ENCODE assay signal across 20 mouse cellular contexts in the genomic region with DNA sequence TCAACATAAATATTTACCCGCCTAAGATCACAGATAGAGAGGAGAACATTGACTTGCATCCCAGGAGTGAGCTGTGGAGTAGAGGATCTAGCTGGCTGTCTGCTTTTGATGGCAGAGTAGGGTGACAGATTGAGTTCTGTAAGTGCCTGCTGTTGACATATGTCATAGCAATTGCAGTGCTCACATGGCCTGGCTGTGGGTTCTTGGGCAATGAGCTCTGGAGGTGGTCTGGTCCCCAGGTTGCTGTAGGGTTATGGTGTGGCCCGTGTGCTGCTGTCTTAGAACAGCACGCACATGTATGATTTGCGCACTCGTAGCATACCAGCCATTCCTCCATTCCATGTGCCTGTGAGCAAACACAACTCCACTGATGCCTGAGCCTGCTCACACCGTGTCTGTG.
DNase-seq lines count a peak whose midpoint lies in the region; ATAC-seq and TF ChIP-seq lines count a peak whose summit lies in the region.
"Had no signal": no experiment of that assay in that cellular context is flagged by ENCODE, and none has a peak within 500 bp of the region (broad histone marks: within the 10 kb centered on the region; RNA-seq: fewer than 3 reads in every experiment).

No protein-coding gene starts in this region.

- H3K27me3 ChIP-seq in forebrain, embryonic 12.5 days, result no peaks in the 10 kb centered on the region
- no peaks in the 10 kb centered on the region for H3K27me3 ChIP-seq in forebrain, embryonic 10.5 days (ENCODE audit: poor library complexity, severe bottlenecking)
- H3K27me3 ChIP-seq in hindbrain, embryonic 16.5 days (replicated peaks; ENCODE audit: control insufficient read depth, insufficient read depth, low read length), result no peaks in the 10 kb centered on the region
- H3K27me3 ChIP-seq in hindbrain, embryonic 10.5 days (ENCODE audit: insufficient read depth, poor library complexity, severe bottlenecking), result no peaks in the 10 kb centered on the region
- no peaks in the 10 kb centered on the region for H3K27me3 ChIP-seq in lung, embryonic 14.5 days (ENCODE audit: insufficient read depth, low read length)
- H3K27me3 ChIP-seq in forebrain, embryonic 15.5 days, result no peaks in the 10 kb centered on the region
- H3K27me3 ChIP-seq: heart, embryonic 15.5 days; liver, embryonic 15.5 days had no signal

- H3K9me3 ChIP-seq in forebrain, embryonic 12.5 days, result no peaks in the 10 kb centered on the region
- H3K9me3 ChIP-seq in forebrain, embryonic 10.5 days, result no peaks in the 10 kb centered on the region
- H3K9me3 ChIP-seq in hindbrain, embryonic 16.5 days (ENCODE audit: control insufficient read depth, low read length), result no peaks in the 10 kb centered on the region
- H3K9me3 ChIP-seq in hindbrain, embryonic 10.5 days, result no peaks in the 10 kb centered on the region
- H3K9me3 ChIP-seq in lung, embryonic 14.5 days (ENCODE audit: low read depth, low read length), result no peaks in the 10 kb centered on the region
- no peaks in the 10 kb centered on the region for H3K9me3 ChIP-seq in forebrain, embryonic 15.5 days
- H3K9me3 ChIP-seq: heart, embryonic 15.5 days; liver, embryonic 15.5 days had no signal

- no peak overlapping the region for H3K9ac ChIP-seq in forebrain, embryonic 12.5 days
- no peak overlapping the region for H3K9ac ChIP-seq in hindbrain, embryonic 16.5 days (ENCODE audit: low read depth, low read length)
- no peak overlapping the region for H3K9ac ChIP-seq in lung, embryonic 14.5 days
- H3K9ac ChIP-seq in forebrain, embryonic 15.5 days (replicated peaks), result no peak overlapping the region
- H3K9ac ChIP-seq: heart, embryonic 15.5 days; liver, embryonic 15.5 days had no signal

- TF ChIP-seq CTCF in lung, embryonic 14.5 days (IDR thresholded peaks at IDR 0.05; ENCODE audit: low read depth), result no peak

- ATAC-seq in forebrain, embryonic 12.5 days (ENCODE audit: low FRiP score), result 0 out of 2 replicates have a peak, but pooled peaks have one; percentile 30
- 0 out of 2 replicates have a peak, but pooled peaks have one; percentile 12 for ATAC-seq in hindbrain, embryonic 16.5 days
- ATAC-seq in lung, embryonic 14.5 days (ENCODE audit: insufficient read depth), result peak; percentile 22; the same call in 1 of the 2 replicates
- peak; percentile 20; the same call in 1 of the 2 replicates for ATAC-seq in forebrain, embryonic 15.5 days (replicated peaks)

- WGBS in forebrain, embryonic 12.5 days, result 93% methylated on average over 6 of the region's 6 CpGs
- 92% methylated on average over 6 of the region's 6 CpGs for WGBS in forebrain, embryonic 10.5 days
- 85% methylated on average over 6 of the region's 6 CpGs for whole genome bisulfite sequencing in hindbrain, embryonic 16.5 days
- WGBS in hindbrain, embryonic 10.5 days, result 93% methylated on average over 6 of the region's 6 CpGs
- 53% methylated on average over 6 of the region's 6 CpGs for WGBS in lung, embryonic 14.5 days
- WGBS in forebrain, embryonic 15.5 days, result 79% methylated on average over 6 of the region's 6 CpGs

- H3K4me2 ChIP-seq in forebrain, embryonic 12.5 days, result no peak overlapping the region
- H3K4me2 ChIP-seq in hindbrain, embryonic 16.5 days (ENCODE audit: low read length), result no peak overlapping the region
- H3K4me2 ChIP-seq in lung, embryonic 14.5 days, result no peak overlapping the region
- no peak overlapping the region for H3K4me2 ChIP-seq in forebrain, embryonic 15.5 days (replicated peaks)
- H3K4me2 ChIP-seq: heart, embryonic 15.5 days; liver, embryonic 15.5 days had no signal

- H3K36me3 ChIP-seq in forebrain, embryonic 12.5 days (replicated peaks), result no peaks in the 10 kb centered on the region
- 0 out of 2 replicates have a peak, but pooled peaks cover 2% of the 10 kb centered on the region for H3K36me3 ChIP-seq in forebrain, embryonic 10.5 days (replicated peaks)
- H3K36me3 ChIP-seq in hindbrain, embryonic 16.5 days (ENCODE audit: control insufficient read depth, insufficient read depth, low read length), result no peaks in the 10 kb centered on the region
- H3K36me3 ChIP-seq in hindbrain, embryonic 10.5 days, result no peaks in the 10 kb centered on the region
- no peaks in the 10 kb centered on the region for H3K36me3 ChIP-seq in lung, embryonic 14.5 days (ENCODE audit: insufficient read depth)
- no peaks in the 10 kb centered on the region for H3K36me3 ChIP-seq in forebrain, embryonic 15.5 days
- H3K36me3 ChIP-seq: heart, embryonic 15.5 days; liver, embryonic 15.5 days had no signal

- no peak overlapping the region for H3K27ac ChIP-seq in forebrain, embryonic 12.5 days
- no peak overlapping the region for H3K27ac ChIP-seq in forebrain, embryonic 10.5 days
- H3K27ac ChIP-seq in hindbrain, embryonic 16.5 days (ENCODE audit: low read depth, low read length), result no peak overlapping the region
- no peak overlapping the region for H3K27ac ChIP-seq in hindbrain, embryonic 10.5 days
- no peak overlapping the region for H3K27ac ChIP-seq in lung, embryonic 14.5 days (ENCODE audit: low read depth)
- H3K27ac ChIP-seq in forebrain, embryonic 15.5 days (replicated peaks), result no peak overlapping the region
- H3K27ac ChIP-seq: heart, embryonic 15.5 days; liver, embryonic 15.5 days; macrophage had no signal

- peaks cover 50% of the 10 kb centered on the region for H3K4me1 ChIP-seq in forebrain, embryonic 12.5 days
- peaks cover 35% of the 10 kb centered on the region for H3K4me1 ChIP-seq in forebrain, embryonic 10.5 days
- peaks cover 25% of the 10 kb centered on the region for H3K4me1 ChIP-seq in hindbrain, embryonic 16.5 days (ENCODE audit: control insufficient read depth, insufficient read depth, low read depth, low read length)
- H3K4me1 ChIP-seq in hindbrain, embryonic 10.5 days (replicated peaks), result peaks cover 59% of the 10 kb centered on the region
- peaks cover 29% of the 10 kb centered on the region for H3K4me1 ChIP-seq in lung, embryonic 14.5 days (ENCODE audit: insufficient read depth)
- peaks cover 38% of the 10 kb centered on the region for H3K4me1 ChIP-seq in forebrain, embryonic 15.5 days

- H3K4me3 ChIP-seq in forebrain, embryonic 12.5 days (replicated peaks), result no peak overlapping the region
- H3K4me3 ChIP-seq in forebrain, embryonic 10.5 days, result no peak overlapping the region
- H3K4me3 ChIP-seq in hindbrain, embryonic 16.5 days (ENCODE audit: low read length), result no peak overlapping the region
- H3K4me3 ChIP-seq in hindbrain, embryonic 10.5 days, result no peak overlapping the region
- H3K4me3 ChIP-seq in lung, embryonic 14.5 days (ENCODE audit: low read depth, low read length), result no peak overlapping the region
- H3K4me3 ChIP-seq in forebrain, embryonic 15.5 days, result no peak overlapping the region
- H3K4me3 ChIP-seq: erythroblast, embryonic 14.5 days; heart, embryonic 15.5 days; liver, embryonic 15.5 days had no signal

- no peak for DNase-seq in forebrain, embryonic 10.5 days (ENCODE audit: extremely low spot score, low spot score)
- DNase-seq in hindbrain, embryonic 10.5 days (ENCODE audit: low spot score), result no peak
- no peak for DNase-seq in lung, embryonic 14.5 days
- no peak for DNase-seq in lung, postnatal 10 days
- no peak for DNase-seq in adrenal gland, postnatal 14 days
- DNase-seq: adrenal gland, adult 2 months; cerebellum, adult 11 months; cerebellum, postnatal 36 days; gastrocnemius, postnatal 25 days; kidney, adult 8-10 months; midbrain, embryonic 14.5 days; spleen, adult 18-20 months; thymus, adult 18-20 months had no signal
